Comparison of ENCODE assay signal across 17 mouse cellular contexts in genomic region chr12:83320725-83321124, GRCm38 (mm10).
"Had no signal": no experiment of that assay in that cellular context is flagged by ENCODE, and none has a peak within 500 bp of the region (broad histone marks: within the 10 kb centered on the region; RNA-seq: fewer than 3 reads in every experiment).

No protein-coding gene starts in this region.

- H3K4me1 ChIP-seq: limb, embryonic 13.5 days had no signal

- H3K27ac ChIP-seq: kidney, embryonic 15.5 days; limb, embryonic 10.5 days; limb, embryonic 13.5 days; liver, embryonic 13.5 days; macrophage; midbrain, embryonic 12.5 days had no signal

- DNase-seq: kidney, adult 8-10 months; kidney, postnatal 10 days; kidney, postnatal 36 days; layer of hippocampus, adult 9-11 months; liver; liver, embryonic 13.5 days; liver, postnatal 0 days; lung, embryonic 14.5 days; thymus, adult 18-20 months; thymus, postnatal 36 days had no signal

- H3K4me2 ChIP-seq: kidney, embryonic 15.5 days; limb, embryonic 13.5 days; liver, embryonic 13.5 days; lung, embryonic 14.5 days; midbrain, embryonic 12.5 days had no signal

- H3K36me3 ChIP-seq: kidney, embryonic 15.5 days; limb, embryonic 10.5 days; limb, embryonic 13.5 days; midbrain, embryonic 12.5 days had no signal

- H3K4me3 ChIP-seq: kidney, embryonic 15.5 days; limb, embryonic 10.5 days; limb, embryonic 13.5 days; liver, embryonic 13.5 days; midbrain, embryonic 12.5 days had no signal

- ATAC-seq: liver, postnatal 0 days; lung, postnatal 0 days; midbrain, embryonic 16.5 days had no signal

- H3K9me3 ChIP-seq: kidney, embryonic 15.5 days; limb, embryonic 10.5 days; limb, embryonic 13.5 days; liver, embryonic 13.5 days; midbrain, embryonic 12.5 days had no signal

- H3K27me3 ChIP-seq: kidney, embryonic 15.5 days; limb, embryonic 13.5 days; liver, embryonic 13.5 days; midbrain, embryonic 12.5 days had no signal

- H3K9ac ChIP-seq: kidney, embryonic 15.5 days; limb, embryonic 13.5 days; liver, embryonic 13.5 days; liver, postnatal 0 days; lung, embryonic 14.5 days; midbrain, embryonic 12.5 days had no signal
